Mouse (Mus musculus) megakaryocyte, embryonic 14.5 days (primary cell): ENCODE measurements around the gene Fam13c.

ENCODE experiments used
- FLI1 ChIP-seq: IDR thresholded peaks from 2 replicates; pipeline ENCODE4 v1.6.1; 2012; ENCODE audit warnings: low read length, inconsistent platforms, mixed read lengths
- GATA1 ChIP-seq: IDR thresholded peaks from 3 replicates; pipeline ENCODE4 v1.6.1; 2012; ENCODE audit warnings: mixed read lengths, low read length, inconsistent platforms, borderline replicate concordance

DNA sequence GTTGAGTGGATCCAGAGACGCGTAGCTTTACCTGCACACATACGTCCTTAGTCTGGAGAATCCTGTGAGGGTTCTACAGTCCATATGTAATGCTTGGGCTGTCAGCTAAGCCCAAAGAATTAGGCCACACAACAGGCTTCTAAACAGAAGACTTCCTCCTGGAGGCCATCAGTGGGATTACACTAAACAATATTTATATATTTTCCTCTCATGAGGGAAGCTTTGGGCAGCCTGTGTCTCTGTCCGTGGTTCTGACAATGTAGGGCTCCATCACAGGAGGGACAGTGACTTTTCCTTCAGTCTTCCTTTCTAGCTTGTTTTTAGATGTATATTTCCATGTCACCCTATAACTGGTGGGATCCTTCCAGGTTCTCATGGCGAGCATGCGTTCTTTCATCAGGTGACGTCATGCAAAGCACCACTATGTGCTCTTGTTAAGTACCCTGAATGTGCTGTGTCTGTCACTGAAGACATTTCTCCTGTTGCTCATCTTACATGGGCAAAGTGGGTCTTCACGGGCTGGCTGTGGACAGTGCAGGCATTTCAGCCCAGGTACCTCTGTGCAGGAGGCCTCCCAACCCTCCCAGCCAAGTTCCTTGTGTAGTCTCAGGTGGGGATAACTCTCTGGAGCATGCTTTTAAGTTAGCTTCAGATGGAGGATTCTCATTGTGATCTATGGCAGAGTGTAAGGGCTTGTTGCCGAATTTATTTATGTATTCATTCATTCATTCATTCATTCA is 100.3 kb downstream of the Fam13c start:
- no peak for TF ChIP-seq GATA1
- no peak for TF ChIP-seq FLI1
